Mouse (Mus musculus) C2C12 (cell line): ENCODE measurements around the gene Slc4a8. TPM values are rescaled to one million over a fixed set of nuclear protein-coding genes. Genes with fewer than 3 reads are reported as not detected.
A peak's percentile ranks its signal among the peaks of the same experiment; 100 is the strongest.

Source experiments
- H3K27me3 ChIP-seq: one replicate; pipeline ENCODE4 v1.6.1; 2011; ENCODE audit not compliant: control insufficient read depth, insufficient read depth, insufficient read length
- H3K36me3 ChIP-seq: one replicate; pipeline ENCODE4 v1.6.1; 2011; ENCODE audit not compliant: control insufficient read depth, insufficient read depth
- H3K4me3 ChIP-seq: one replicate; pipeline ENCODE4 v1.5.1; 2011; ENCODE audit warnings: mild to moderate bottlenecking, control low read depth; ENCODE audit not compliant: poor library complexity, insufficient read depth, severe bottlenecking
- H3K79me2 ChIP-seq: one replicate; pipeline ENCODE4 v1.6.1; 2011; ENCODE audit not compliant: control insufficient read depth, insufficient read depth
- H3K79me3 ChIP-seq: one replicate; pipeline ENCODE4 v1.6.1; 2011; ENCODE audit warnings: low read depth, control low read depth
- H3ac ChIP-seq: one replicate; pipeline ENCODE3; 2011; ENCODE audit warnings: low read depth; ENCODE audit not compliant: control insufficient read depth, insufficient read length
- CEBPB ChIP-seq: IDR thresholded peaks from one replicate; pipeline ENCODE4 v1.6.1; 2011; ENCODE audit warnings: low read depth, mild to moderate bottlenecking, control low read depth, moderate library complexity
- CTCF ChIP-seq: IDR thresholded peaks from one replicate; pipeline ENCODE4 v1.5.1; 2011; ENCODE audit not compliant: control insufficient read depth, insufficient read depth, insufficient read length
- FOSL1 ChIP-seq: IDR thresholded peaks from one replicate; pipeline ENCODE4 v1.8.0; 2011; ENCODE audit warnings: mild to moderate bottlenecking, low read length; ENCODE audit not compliant: poor library complexity, insufficient read depth, severe bottlenecking
- MAX ChIP-seq: IDR thresholded peaks from one replicate; pipeline ENCODE4 v1.6.1; 2011; ENCODE audit warnings: mild to moderate bottlenecking, control low read depth
- MYOD1 ChIP-seq: IDR thresholded peaks from one replicate; pipeline ENCODE4 v1.6.1; 2011; ENCODE audit warnings: low read depth; ENCODE audit not compliant: control insufficient read depth, insufficient read length
- MYOG ChIP-seq: IDR thresholded peaks from one replicate; pipeline ENCODE4 v1.6.1; 2011; ENCODE audit not compliant: control insufficient read depth, insufficient read length; ENCODE audit errors: extremely low read depth
- USF1 ChIP-seq: IDR thresholded peaks from one replicate; pipeline ENCODE4 v1.6.1; 2011; ENCODE audit warnings: low read depth, mild to moderate bottlenecking, control low read depth, moderate library complexity
- polyA plus RNA-seq: library from polyadenylated mRNA; unstranded; fragments of >200 nt; fragmentation: generic; extraction: Trizol; gene quantifications from one replicate; pipeline ENCODE4 v1.2.1, GENCODE M21; 2012; ENCODE audit warnings: missing spikeins

The Slc4a8 gene
- polyA plus RNA-seq, 1 experiment = 11.9 TPM

- Histone ChIP-seq H3K27me3 (peaks cover 66% of the 10 kb centered on the region), H3K36me3 (no peaks in the 10 kb centered on the region), H3K79me3 (no peaks in the 10 kb centered on the region), H3K4me3 (no peak overlapping the region), H3ac (no peak overlapping the region), H3K79me2 (no peaks in the 10 kb centered on the region)
- TF ChIP-seq MAX = no peak
- no peak for TF ChIP-seq FOSL1
- TF ChIP-seq CEBPB = no peak
- no peak for TF ChIP-seq MYOG
- no peak for TF ChIP-seq CTCF
- no peak for TF ChIP-seq USF1
- TF ChIP-seq MYOD1 = no peak
These were observed 68.2 kb downstream of the Slc4a8 start for GRCm38 (mm10) chr15:100829775-100830174.

GRCm38 (mm10) chr15:100830682-100831081 lies 69.1 kb downstream of the Slc4a8 start:
- TF ChIP-seq MYOD1 = no peak
- H3K4me3 ChIP-seq = no peak overlapping the region
- no peaks in the 10 kb centered on the region for H3K36me3 ChIP-seq
- H3K27me3 ChIP-seq = peaks cover 57% of the 10 kb centered on the region
- no peaks in the 10 kb centered on the region for H3K79me2 ChIP-seq
- H3K79me3 ChIP-seq = no peaks in the 10 kb centered on the region
- H3ac ChIP-seq = no peak overlapping the region

- Histone ChIP-seq H3K36me3 (no peaks in the 10 kb centered on the region), H3K79me3 (no peaks in the 10 kb centered on the region), H3K27me3 (peaks cover 55% of the 10 kb centered on the region), H3ac (no peak overlapping the region), H3K4me3 (no peak overlapping the region), H3K79me2 (no peaks in the 10 kb centered on the region)
- TF ChIP-seq MAX (no peak), CTCF (no peak), USF1 (no peak), FOSL1 (no peak), CEBPB (no peak), MYOG (no peak), MYOD1 (no peak)
These were observed 70.6 kb downstream of the Slc4a8 start for GRCm38 (mm10) chr15:100832144-100832543.

DNA sequence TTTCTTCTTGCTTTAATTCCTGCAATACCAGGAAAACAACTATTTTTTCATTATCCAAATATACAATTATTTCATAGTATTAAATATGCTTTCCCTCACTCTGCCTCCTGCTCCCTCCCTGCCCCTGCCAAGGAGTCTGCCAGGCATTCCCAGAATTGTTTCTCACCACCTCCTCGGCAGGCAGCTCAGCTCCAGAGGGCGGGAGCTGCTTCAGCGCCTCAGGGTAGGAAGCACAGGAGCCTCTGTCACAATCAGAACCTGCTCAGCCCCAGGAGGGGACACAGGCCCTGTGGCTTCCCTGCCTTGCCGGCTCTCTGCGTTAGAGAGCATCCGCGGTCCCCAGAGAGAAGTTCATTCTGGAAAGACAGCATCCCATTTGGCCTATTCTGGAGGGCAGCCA lies 71.2 kb downstream of the Slc4a8 start:
- H3K27me3 ChIP-seq = peaks cover 54% of the 10 kb centered on the region
- H3K36me3 ChIP-seq = no peaks in the 10 kb centered on the region
- H3K4me3 ChIP-seq = no peak overlapping the region
- no peaks in the 10 kb centered on the region for H3K79me2 ChIP-seq
- no peak overlapping the region for H3ac ChIP-seq
- TF ChIP-seq CTCF = no peak
- TF ChIP-seq MYOD1 = no peak
- TF ChIP-seq USF1 = no peak
- TF ChIP-seq FOSL1 = no peak
- no peak for TF ChIP-seq CEBPB
- TF ChIP-seq MAX = no peak
- no peak for TF ChIP-seq MYOG
- no peaks in the 10 kb centered on the region for H3K79me3 ChIP-seq

DNA sequence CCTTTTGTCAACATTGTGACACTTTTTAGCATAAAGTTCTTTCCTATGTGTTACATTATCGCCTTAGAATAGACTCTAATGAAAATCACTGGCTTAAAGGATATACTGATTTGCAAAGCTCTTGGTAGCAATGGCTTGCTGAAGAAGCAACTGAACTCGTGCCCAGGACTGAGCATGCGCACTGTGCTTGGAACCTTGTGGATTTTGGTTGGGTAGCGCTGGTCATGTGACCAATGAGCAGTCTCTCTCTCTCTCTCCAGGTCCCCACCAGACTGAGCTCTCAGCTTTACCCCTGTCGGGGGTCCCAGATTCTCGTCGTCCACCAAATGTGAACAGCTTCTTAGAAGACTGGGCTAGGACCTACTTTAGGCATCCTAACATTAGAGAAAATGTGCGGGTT lies 75.2 kb downstream of the Slc4a8 start:
- peaks cover 36% of the 10 kb centered on the region for H3K27me3 ChIP-seq

GRCm38 (mm10) chr15:100838607-100839207 lies 77.2 kb downstream of the Slc4a8 start:
- Histone ChIP-seq H3K27me3 (peaks cover 17% of the 10 kb centered on the region), H3K4me3 (no peak overlapping the region), H3K36me3 (no peaks in the 10 kb centered on the region), H3ac (no peak overlapping the region), H3K79me2 (no peaks in the 10 kb centered on the region), H3K79me3 (no peaks in the 10 kb centered on the region)
- no peak for TF ChIP-seq FOSL1
- no peak for TF ChIP-seq USF1
- TF ChIP-seq MYOD1 = no peak
- no peak for TF ChIP-seq CTCF
- no peak for TF ChIP-seq CEBPB
- no peak for TF ChIP-seq MYOG
- TF ChIP-seq MAX = no peak

More for the DNA sequence above, 75.2 kb downstream of the Slc4a8 start:
- TF ChIP-seq CTCF = no peak
- no peak for TF ChIP-seq CEBPB
- TF ChIP-seq USF1 = peak; percentile 45
- Histone ChIP-seq H3K36me3 (no peaks in the 10 kb centered on the region), H3K79me2 (no peaks in the 10 kb centered on the region), H3ac (no peak overlapping the region), H3K4me3 (no peak overlapping the region), H3K79me3 (no peaks in the 10 kb centered on the region)
